Mouse (Mus musculus): ENCODE results near the gene Gm11077. TPM values are rescaled to one million over a fixed set of nuclear protein-coding genes. Genes with fewer than 3 reads are reported as not detected.

Gm11077 gene
- polyA plus RNA-seq, 1 experiment from 2014 or later: not detected

GRCm38 (mm10) chr6:140731402-140731730, 2.3 kb downstream of the Gm11077 start:
- ATAC-seq: no peak
- H3K4me2 ChIP-seq (replicated peaks; ENCODE audit: low read depth, low read length): no peak overlapping the region
- DNase-seq (ENCODE audit: low spot score): no peak
- WGBS: 62% methylated on average over 1 of the region's 1 CpGs
- no peaks in the 10 kb centered on the region for H3K36me3 ChIP-seq (ENCODE audit: insufficient read depth, low read length)
- H3K4me3 ChIP-seq (ENCODE audit: low read depth, low read length): no peak overlapping the region
- TF ChIP-seq EP300 (IDR thresholded peaks at IDR 0.05) (no peak), CTCF (IDR thresholded peaks at IDR 0.05) (no peak)
- no peak overlapping the region for H3K9ac ChIP-seq (replicated peaks; ENCODE audit: low read depth)
- H3K9me3 ChIP-seq (ENCODE audit: low read length): no peaks in the 10 kb centered on the region
- H3K4me1 ChIP-seq (ENCODE audit: insufficient read depth, low read depth, low read length): 0 out of 2 replicates have a peak, but pooled peaks cover 5% of the 10 kb centered on the region
- H3K27ac ChIP-seq (ENCODE audit: low read length): no peak overlapping the region
- no peaks in the 10 kb centered on the region for H3K27me3 ChIP-seq (replicated peaks; ENCODE audit: insufficient read depth, low read length)

- Histone ChIP-seq H3K27ac (ENCODE audit: low read length) (no peak overlapping the region), H3K9ac (replicated peaks; ENCODE audit: low read depth) (no peak overlapping the region), H3K4me3 (ENCODE audit: low read depth, low read length) (no peak overlapping the region), H3K36me3 (ENCODE audit: insufficient read depth, low read length) (no peaks in the 10 kb centered on the region), H3K4me1 (ENCODE audit: insufficient read depth, low read depth, low read length) (0 out of 2 replicates have a peak, but pooled peaks cover 5% of the 10 kb centered on the region), H3K9me3 (ENCODE audit: low read length) (no peaks in the 10 kb centered on the region), H3K4me2 (replicated peaks; ENCODE audit: low read depth, low read length) (peak overlapping the region; percentile 48), H3K27me3 (replicated peaks; ENCODE audit: insufficient read depth, low read length) (no peaks in the 10 kb centered on the region)
- 33% methylated on average over 10 of the region's 10 CpGs for WGBS
- no peak for TF ChIP-seq CTCF (IDR thresholded peaks at IDR 0.05)
- TF ChIP-seq EP300 (IDR thresholded peaks at IDR 0.05): no peak
- no peak for DNase-seq (ENCODE audit: low spot score)
- no peak for ATAC-seq
These were observed 4.0 kb downstream of the Gm11077 start for GRCm38 (mm10) chr6:140732971-140733640.

GRCm38 (mm10) chr6:140733641-140733986, 4.5 kb downstream of the Gm11077 start:
- Histone ChIP-seq H3K27me3 (replicated peaks; ENCODE audit: insufficient read depth, low read length) (no peaks in the 10 kb centered on the region), H3K9ac (replicated peaks; ENCODE audit: low read depth) (no peak overlapping the region), H3K27ac (ENCODE audit: low read length) (no peak overlapping the region), H3K36me3 (ENCODE audit: insufficient read depth, low read length) (no peaks in the 10 kb centered on the region), H3K4me3 (ENCODE audit: low read depth, low read length) (no peak overlapping the region), H3K9me3 (ENCODE audit: low read length) (no peaks in the 10 kb centered on the region), H3K4me1 (ENCODE audit: insufficient read depth, low read depth, low read length) (0 out of 2 replicates have a peak, but pooled peaks cover 5% of the 10 kb centered on the region), H3K4me2 (replicated peaks; ENCODE audit: low read depth, low read length) (peak overlapping the region; percentile 48)
- DNase-seq (ENCODE audit: low spot score) (no peak), ATAC-seq (peak; percentile 46)
- 4% methylated on average over 15 of the region's 15 CpGs for WGBS
- TF ChIP-seq CTCF (IDR thresholded peaks at IDR 0.05) (no peak), EP300 (IDR thresholded peaks at IDR 0.05) (no peak)

GRCm38 (mm10) chr6:140745586-140745985, 16.5 kb downstream of the Gm11077 start:
- Histone ChIP-seq H3K27ac (ENCODE audit: low read length) (no peak overlapping the region), H3K4me3 (ENCODE audit: low read depth, low read length) (no peak overlapping the region), H3K4me2 (replicated peaks; ENCODE audit: low read depth, low read length) (no peak overlapping the region), H3K9ac (replicated peaks; ENCODE audit: low read depth) (no peak overlapping the region), H3K36me3 (ENCODE audit: insufficient read depth, low read length) (no peaks in the 10 kb centered on the region), H3K27me3 (replicated peaks; ENCODE audit: insufficient read depth, low read length) (no peaks in the 10 kb centered on the region), H3K9me3 (ENCODE audit: low read length) (no peaks in the 10 kb centered on the region), H3K4me1 (ENCODE audit: insufficient read depth, low read depth, low read length) (no peaks in the 10 kb centered on the region)
- no peak for ATAC-seq
- TF ChIP-seq EP300 (IDR thresholded peaks at IDR 0.05) (no peak), CTCF (IDR thresholded peaks at IDR 0.05) (no peak)
- WGBS: 72% methylated on average over 3 of the region's 3 CpGs
- no peak for DNase-seq (ENCODE audit: low spot score)

- DNase-seq (ENCODE audit: low spot score) (no peak), ATAC-seq (no peak)
- TF ChIP-seq EP300 (IDR thresholded peaks at IDR 0.05) (no peak), CTCF (IDR thresholded peaks at IDR 0.05) (no peak)
- Histone ChIP-seq H3K4me2 (replicated peaks; ENCODE audit: low read depth, low read length) (no peak overlapping the region), H3K4me1 (ENCODE audit: insufficient read depth, low read depth, low read length) (no peaks in the 10 kb centered on the region), H3K4me3 (ENCODE audit: low read depth, low read length) (no peak overlapping the region), H3K36me3 (ENCODE audit: insufficient read depth, low read length) (no peaks in the 10 kb centered on the region), H3K27me3 (replicated peaks; ENCODE audit: insufficient read depth, low read length) (no peaks in the 10 kb centered on the region), H3K27ac (ENCODE audit: low read length) (no peak overlapping the region), H3K9me3 (ENCODE audit: low read length) (no peaks in the 10 kb centered on the region), H3K9ac (replicated peaks; ENCODE audit: low read depth) (no peak overlapping the region)
- 71% methylated on average over 2 of the region's 2 CpGs for WGBS
These were observed 18.5 kb downstream of the Gm11077 start for GRCm38 (mm10) chr6:140747591-140747990.

GRCm38 (mm10) chr6:140750371-140751080, 21.4 kb downstream of the Gm11077 start:
- peak; percentile 28 for ATAC-seq
- Histone ChIP-seq H3K4me3 (ENCODE audit: low read depth, low read length) (no peak overlapping the region), H3K27me3 (replicated peaks; ENCODE audit: insufficient read depth, low read length) (no peaks in the 10 kb centered on the region), H3K4me1 (ENCODE audit: insufficient read depth, low read depth, low read length) (no peaks in the 10 kb centered on the region), H3K36me3 (ENCODE audit: insufficient read depth, low read length) (no peaks in the 10 kb centered on the region), H3K9me3 (ENCODE audit: low read length) (no peaks in the 10 kb centered on the region), H3K9ac (replicated peaks; ENCODE audit: low read depth) (no peak overlapping the region), H3K27ac (ENCODE audit: low read length) (no peak overlapping the region), H3K4me2 (replicated peaks; ENCODE audit: low read depth, low read length) (no peak overlapping the region)
- TF ChIP-seq EP300 (IDR thresholded peaks at IDR 0.05) (no peak), CTCF (IDR thresholded peaks at IDR 0.05) (no peak)
- no peak for DNase-seq (ENCODE audit: low spot score)
- WGBS: 56% methylated on average over 8 of the region's 8 CpGs

Measured in lung, postnatal 0 days (tissue).